25 mouse cellular contexts compared by ENCODE assay signal in the genomic region with DNA sequence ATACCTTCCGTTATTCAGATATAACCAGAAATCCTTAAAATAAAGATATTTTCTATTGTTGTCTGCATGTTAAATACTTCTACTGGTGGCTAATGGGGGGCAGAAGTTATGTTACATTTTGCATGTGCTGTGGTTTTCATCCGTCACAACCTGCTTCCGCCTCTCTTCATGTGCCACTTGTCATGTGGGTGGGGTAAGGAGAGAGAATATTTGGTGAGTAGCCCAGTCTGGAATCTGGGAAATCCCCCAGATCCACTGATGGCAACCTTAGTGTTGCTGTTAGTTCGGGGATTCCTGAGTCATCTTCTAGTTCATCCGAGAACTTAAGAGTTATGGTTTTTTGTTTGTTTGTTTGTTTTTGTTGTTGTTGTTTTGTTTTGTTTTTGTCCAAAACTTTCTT. TPM values are rescaled to one million over a fixed set of nuclear protein-coding genes. Genes with fewer than 3 reads are reported as not detected.
DNase-seq lines count a peak whose midpoint lies in the region; ATAC-seq and TF ChIP-seq lines count a peak whose summit lies in the region.
"Had no signal": no experiment of that assay in that cellular context is flagged by ENCODE, and none has a peak within 500 bp of the region (broad histone marks: within the 10 kb centered on the region; RNA-seq: fewer than 3 reads in every experiment).

No protein-coding gene starts in this region.

- H3K4me1 ChIP-seq in midbrain, embryonic 10.5 days: peaks cover 8% of the 10 kb centered on the region; the same call in 1 of the 2 replicates
- H3K4me1 ChIP-seq: embryonic facial prominence, embryonic 10.5 days; embryonic facial prominence, embryonic 12.5 days; forebrain, embryonic 13.5 days; forebrain, embryonic 15.5 days had no signal

- H3K27ac ChIP-seq in midbrain, embryonic 10.5 days (replicated peaks): no peak overlapping the region
- H3K27ac ChIP-seq: embryonic facial prominence, embryonic 10.5 days; embryonic facial prominence, embryonic 12.5 days; forebrain, embryonic 13.5 days; forebrain, embryonic 15.5 days had no signal

- CTCF ChIA-PET in Patski (lab: Charles Lee): interaction anchor here (0.9 kb wide), 1 partner anchor 21 kb away, joined by 3 read pairs; no protein-coding TSS in a partner anchor

- H3K27me3 ChIP-seq in Patski: no peaks in the 10 kb centered on the region
- H3K27me3 ChIP-seq in midbrain, embryonic 10.5 days (ENCODE audit: low read depth, poor library complexity, severe bottlenecking): no peaks in the 10 kb centered on the region
- H3K27me3 ChIP-seq: CH12.LX; embryonic facial prominence, embryonic 12.5 days; forebrain, embryonic 13.5 days; forebrain, embryonic 15.5 days had no signal

- in situ Hi-C loops in Patski (cut with MboI; ENCODE audit: low pct_unique_long_range_greater_than_20kb): no loop called here

- TF ChIP-seq CTCF in Patski (IDR thresholded peaks at IDR 0.05): no peak

- WGBS in midbrain, embryonic 10.5 days: 94% methylated on average over 5 of the region's 5 CpGs

- no peaks in the 10 kb centered on the region for H3K36me3 ChIP-seq in midbrain, embryonic 10.5 days
- H3K36me3 ChIP-seq: embryonic facial prominence, embryonic 10.5 days; embryonic facial prominence, embryonic 12.5 days; forebrain, embryonic 15.5 days; G1E had no signal

- peak; percentile 91 for DNase-seq in 3T3-L1 (ENCODE audit: low read depth, low spot score)
- DNase-seq in Muller cell, postnatal 12 days (ENCODE audit: inconsistent ontology term): peak; percentile 38
- no peak for DNase-seq in Patski (ENCODE audit: low read depth, low spot score)
- DNase-seq in liver: no peak
- no peak for DNase-seq in midbrain, embryonic 10.5 days (ENCODE audit: low spot score)
- no peak for DNase-seq in ovary, postnatal 14 days (ENCODE audit: low spot score)
- no peak for DNase-seq in kidney, adult 18-20 months
- DNase-seq: adrenal gland, adult 2 months; adrenal gland, postnatal 10 days; adrenal gland, postnatal 25 days; cerebellum, adult 11 months; cerebellum, adult 18-20 months; cerebellum, adult 8-10 months; cerebellum, adult 9-11 months; cerebellum, postnatal 14 days; cerebellum, postnatal 36 days; embryo, embryonic 11 days; forebrain, postnatal 0 days had no signal

- no peak overlapping the region for H3K4me3 ChIP-seq in midbrain, embryonic 10.5 days
- H3K4me3 ChIP-seq: embryonic facial prominence, embryonic 10.5 days; embryonic facial prominence, embryonic 12.5 days; forebrain, embryonic 13.5 days; forebrain, embryonic 15.5 days had no signal

- no peaks in the 10 kb centered on the region for H3K9me3 ChIP-seq in midbrain, embryonic 10.5 days (replicated peaks)
- H3K9me3 ChIP-seq: embryonic facial prominence, embryonic 10.5 days; embryonic facial prominence, embryonic 12.5 days; forebrain, embryonic 13.5 days; forebrain, embryonic 15.5 days; G1E had no signal

- POLR2A ChIA-PET in Patski (lab: Charles Lee): no interaction called here

- ATAC-seq in Patski: peak; percentile 69
- ATAC-seq: CD4-positive, CD25-positive, alpha-beta regulatory T cell, adult 4 months; forebrain, embryonic 13.5 days; forebrain, embryonic 15.5 days; forebrain, postnatal 0 days had no signal

RNA-seq across cellular contexts. Expression of a gene that starts 55.8 kb away (rescaled TPM):
- 36.6 TPM for polyA plus RNA-seq in Patski (2021)
- 0.33 and 1.1 TPM in 2 replicates for polyA plus RNA-seq in midbrain, embryonic 10.5 days (2016; fragmentation: Nextera tagmentation; extraction: Ambion mirVana)
- polyA plus RNA-seq: CD4-positive, CD25-positive, alpha-beta regulatory T cell, adult 4 months; G1E had no signal

Comparison
In these comparisons a context has a peak if more than half of its experiments do, and no peak if none do; other contexts are left out.
1. DNase-seq: peak in 3T3-L1 (single experiment) and Muller cell, postnatal 12 days (single experiment); none in Patski (single experiment), liver (single experiment), midbrain, embryonic 10.5 days (single experiment), ovary, postnatal 14 days (single experiment) and kidney, adult 18-20 months (single experiment).
2. RNA of a gene that starts 55.8 kb away (polyA plus RNA-seq): 36.6 TPM in Patski (single experiment); 0.33 to 1.1 TPM in midbrain, embryonic 10.5 days; every median in the first group is over 10 times any median in the second.